Mouse (Mus musculus): Measurements from ENCODE around the gene Acly. TPM values are rescaled to one million over a fixed set of nuclear protein-coding genes. Genes with fewer than 3 reads are reported as not detected.

Acly gene
- polyA plus RNA-seq, 1 experiment: 24.7 TPM

DNA sequence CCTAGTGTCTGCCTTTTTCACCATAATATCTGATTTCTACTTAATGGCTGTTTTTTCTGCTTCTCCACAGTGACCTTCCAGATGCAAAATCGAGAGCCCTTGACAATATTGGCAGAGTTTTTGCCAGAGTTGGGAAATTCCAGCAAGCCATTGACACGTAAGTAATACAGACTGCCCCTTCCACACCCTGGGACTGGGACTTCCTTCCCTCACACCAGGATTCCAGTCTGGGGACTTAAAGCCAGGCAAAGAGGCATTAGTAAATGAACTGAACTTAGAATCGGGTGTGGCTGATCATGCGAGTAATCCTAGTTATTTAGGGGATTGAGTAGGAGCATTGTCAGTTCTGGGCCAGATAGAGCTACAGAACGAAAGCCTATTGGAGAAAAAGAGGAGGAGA, 33.9 kb upstream of the Acly start:
- Histone ChIP-seq H3K27me3 (ENCODE audit: control insufficient read depth, insufficient read depth, low read length) (no peaks in the 10 kb centered on the region), H3K27ac (ENCODE audit: control insufficient read depth, insufficient read depth, low read depth, low read length) (no peak overlapping the region), H3K36me3 (ENCODE audit: control insufficient read depth, insufficient read depth, low read length) (peaks cover 1% of the 10 kb centered on the region), H3K4me1 (ENCODE audit: control insufficient read depth, insufficient read depth, low read length) (peaks cover 4% of the 10 kb centered on the region; the same call in 1 of the 2 replicates), H3K4me3 (ENCODE audit: control insufficient read depth, low read depth, low read length) (no peak overlapping the region)
- TF ChIP-seq CTCF (IDR thresholded peaks at IDR 0.05; ENCODE audit: control insufficient read depth, insufficient read depth, insufficient replicate concordance, low read depth, low read length): no peak
- no peak for TF ChIP-seq POLR2A (IDR thresholded peaks at IDR 0.05; ENCODE audit: control insufficient read depth, low read depth, low read length)

GRCm38 (mm10) chr11:100559476-100559875, 31.7 kb upstream of the Acly start:
- TF ChIP-seq CTCF (IDR thresholded peaks at IDR 0.05; ENCODE audit: control insufficient read depth, insufficient read depth, insufficient replicate concordance, low read depth, low read length) (no peak), POLR2A (IDR thresholded peaks at IDR 0.05; ENCODE audit: control insufficient read depth, low read depth, low read length) (no peak)
- H3K27me3 ChIP-seq (ENCODE audit: control insufficient read depth, insufficient read depth, low read length): no peaks in the 10 kb centered on the region
- H3K4me3 ChIP-seq (ENCODE audit: control insufficient read depth, low read depth, low read length): no peak overlapping the region
- no peak overlapping the region for H3K27ac ChIP-seq (ENCODE audit: control insufficient read depth, insufficient read depth, low read depth, low read length)
- H3K4me1 ChIP-seq (ENCODE audit: control insufficient read depth, insufficient read depth, low read length): peaks cover 3% of the 10 kb centered on the region; the same call in 1 of the 2 replicates
- peaks cover 1% of the 10 kb centered on the region for H3K36me3 ChIP-seq (ENCODE audit: control insufficient read depth, insufficient read depth, low read length)

GRCm38 (mm10) chr11:100557563-100557962, 29.8 kb upstream of the Acly start:
- Histone ChIP-seq H3K27ac (ENCODE audit: control insufficient read depth, insufficient read depth, low read depth, low read length) (no peak overlapping the region), H3K4me3 (ENCODE audit: control insufficient read depth, low read depth, low read length) (no peak overlapping the region), H3K36me3 (ENCODE audit: control insufficient read depth, insufficient read depth, low read length) (peaks cover 2% of the 10 kb centered on the region), H3K27me3 (ENCODE audit: control insufficient read depth, insufficient read depth, low read length) (no peaks in the 10 kb centered on the region), H3K4me1 (ENCODE audit: control insufficient read depth, insufficient read depth, low read length) (no peaks in the 10 kb centered on the region)
- TF ChIP-seq POLR2A (IDR thresholded peaks at IDR 0.05; ENCODE audit: control insufficient read depth, low read depth, low read length): no peak

DNA sequence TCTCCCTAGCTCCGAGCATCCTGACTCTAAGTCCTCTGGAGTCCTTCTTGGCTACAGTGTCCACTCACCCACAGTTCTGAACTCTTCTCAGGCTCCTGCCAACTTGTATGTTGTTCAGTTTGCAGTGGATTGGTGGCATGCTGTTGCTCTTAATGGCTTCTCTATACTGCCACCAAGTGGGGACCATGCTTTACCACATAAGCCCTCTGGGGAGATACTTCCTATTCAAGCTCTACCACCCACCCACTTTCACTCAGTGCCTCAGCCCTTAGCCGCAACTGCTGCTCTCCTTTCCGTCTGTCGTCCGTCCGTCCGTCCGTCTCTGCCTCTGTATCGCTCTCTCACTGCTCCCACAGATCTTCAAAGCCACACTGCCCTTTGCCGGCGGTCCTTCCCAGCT, 27.8 kb upstream of the Acly start:
- TF ChIP-seq CTCF (IDR thresholded peaks at IDR 0.05; ENCODE audit: control insufficient read depth, insufficient read depth, insufficient replicate concordance, low read depth, low read length) (peak; percentile 12; the same call in 1 of the 2 replicates), POLR2A (IDR thresholded peaks at IDR 0.05; ENCODE audit: control insufficient read depth, low read depth, low read length) (no peak)
- Histone ChIP-seq H3K36me3 (ENCODE audit: control insufficient read depth, insufficient read depth, low read length) (peaks cover 2% of the 10 kb centered on the region), H3K27me3 (ENCODE audit: control insufficient read depth, insufficient read depth, low read length) (no peaks in the 10 kb centered on the region), H3K27ac (ENCODE audit: control insufficient read depth, insufficient read depth, low read depth, low read length) (no peak overlapping the region), H3K4me3 (ENCODE audit: control insufficient read depth, low read depth, low read length) (no peak overlapping the region), H3K4me1 (ENCODE audit: control insufficient read depth, insufficient read depth, low read length) (no peaks in the 10 kb centered on the region)

- Histone ChIP-seq H3K4me1 (ENCODE audit: control insufficient read depth, insufficient read depth, low read length) (no peaks in the 10 kb centered on the region; the same call in 1 of the 2 replicates), H3K27ac (ENCODE audit: control insufficient read depth, insufficient read depth, low read depth, low read length) (no peak overlapping the region), H3K27me3 (ENCODE audit: control insufficient read depth, insufficient read depth, low read length) (no peaks in the 10 kb centered on the region), H3K36me3 (ENCODE audit: control insufficient read depth, insufficient read depth, low read length) (peaks cover 1% of the 10 kb centered on the region), H3K4me3 (ENCODE audit: control insufficient read depth, low read depth, low read length) (no peak overlapping the region)
- no peak for TF ChIP-seq POLR2A (IDR thresholded peaks at IDR 0.05; ENCODE audit: control insufficient read depth, low read depth, low read length)
- no peak for TF ChIP-seq CTCF (IDR thresholded peaks at IDR 0.05; ENCODE audit: control insufficient read depth, insufficient read depth, insufficient replicate concordance, low read depth, low read length)
Observed at GRCm38 (mm10) chr11:100552842-100553241, 25.0 kb upstream of the Acly start.

DNA sequence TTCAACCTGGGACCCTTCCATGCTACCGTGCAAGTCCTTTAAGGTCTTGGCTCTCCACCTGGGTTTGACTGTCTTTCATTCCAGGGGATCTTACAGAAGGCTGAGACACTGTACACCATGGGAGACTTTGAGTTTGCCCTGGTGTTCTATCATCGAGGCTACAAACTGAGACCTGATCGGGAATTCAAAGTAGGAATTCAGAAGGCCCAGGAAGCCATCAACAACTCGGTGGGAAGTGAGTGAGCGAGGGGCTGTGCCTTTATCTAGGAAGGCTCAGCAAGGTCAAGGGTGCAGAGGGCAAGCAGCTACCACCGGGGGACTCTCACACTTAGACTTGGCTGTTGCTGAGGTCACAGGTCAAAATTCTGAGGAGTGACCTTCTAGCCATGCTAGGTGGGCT, 22.3 kb upstream of the Acly start:
- Histone ChIP-seq H3K27ac (ENCODE audit: control insufficient read depth, insufficient read depth, low read depth, low read length) (no peak overlapping the region), H3K4me1 (ENCODE audit: control insufficient read depth, insufficient read depth, low read length) (peaks cover 7% of the 10 kb centered on the region), H3K36me3 (ENCODE audit: control insufficient read depth, insufficient read depth, low read length) (peaks cover 1% of the 10 kb centered on the region), H3K27me3 (ENCODE audit: control insufficient read depth, insufficient read depth, low read length) (no peaks in the 10 kb centered on the region), H3K4me3 (ENCODE audit: control insufficient read depth, low read depth, low read length) (no peak overlapping the region)
- TF ChIP-seq POLR2A (IDR thresholded peaks at IDR 0.05; ENCODE audit: control insufficient read depth, low read depth, low read length): no peak
- TF ChIP-seq CTCF (IDR thresholded peaks at IDR 0.05; ENCODE audit: control insufficient read depth, insufficient read depth, insufficient replicate concordance, low read depth, low read length): no peak

GRCm38 (mm10) chr11:100549466-100549865, 21.7 kb upstream of the Acly start:
- Histone ChIP-seq H3K4me1 (ENCODE audit: control insufficient read depth, insufficient read depth, low read length) (peaks cover 7% of the 10 kb centered on the region), H3K27ac (ENCODE audit: control insufficient read depth, insufficient read depth, low read depth, low read length) (no peak overlapping the region), H3K27me3 (ENCODE audit: control insufficient read depth, insufficient read depth, low read length) (no peaks in the 10 kb centered on the region), H3K36me3 (ENCODE audit: control insufficient read depth, insufficient read depth, low read length) (peaks cover 1% of the 10 kb centered on the region), H3K4me3 (ENCODE audit: control insufficient read depth, low read depth, low read length) (no peak overlapping the region)
- TF ChIP-seq POLR2A (IDR thresholded peaks at IDR 0.05; ENCODE audit: control insufficient read depth, low read depth, low read length): no peak
- no peak for TF ChIP-seq CTCF (IDR thresholded peaks at IDR 0.05; ENCODE audit: control insufficient read depth, insufficient read depth, insufficient replicate concordance, low read depth, low read length)

DNA sequence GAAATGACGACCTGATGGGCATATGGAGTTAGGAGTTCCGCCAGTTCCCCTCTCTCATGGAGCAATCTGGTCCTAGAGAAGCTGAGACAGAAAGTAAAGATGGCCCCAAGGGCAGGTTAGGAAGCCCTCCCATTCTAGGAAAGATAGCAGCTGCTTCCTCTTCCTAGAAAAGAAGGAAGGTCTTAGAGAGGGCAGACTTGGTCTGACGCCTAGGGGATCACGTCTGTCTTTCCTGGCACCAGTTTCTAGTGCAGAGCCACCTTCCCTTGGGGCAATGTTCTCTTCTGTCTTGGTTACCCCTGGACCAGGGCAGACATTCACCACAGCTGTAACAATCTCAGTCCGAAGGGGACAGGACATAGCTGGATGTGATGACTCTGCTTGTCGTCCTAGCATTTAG, 20.3 kb upstream of the Acly start:
- H3K4me1 ChIP-seq (ENCODE audit: control insufficient read depth, insufficient read depth, low read length): peaks cover 7% of the 10 kb centered on the region
- no peaks in the 10 kb centered on the region; the same call in none of the 2 replicates for H3K36me3 ChIP-seq (ENCODE audit: control insufficient read depth, insufficient read depth, low read length)
- TF ChIP-seq CTCF (IDR thresholded peaks at IDR 0.05; ENCODE audit: control insufficient read depth, insufficient read depth, insufficient replicate concordance, low read depth, low read length) (no peak), POLR2A (IDR thresholded peaks at IDR 0.05; ENCODE audit: control insufficient read depth, low read depth, low read length) (no peak)
- H3K4me3 ChIP-seq (ENCODE audit: control insufficient read depth, low read depth, low read length): no peak overlapping the region
- no peak overlapping the region for H3K27ac ChIP-seq (ENCODE audit: control insufficient read depth, insufficient read depth, low read depth, low read length)
- no peaks in the 10 kb centered on the region for H3K27me3 ChIP-seq (ENCODE audit: control insufficient read depth, insufficient read depth, low read length)

Measured in testis, adult 2 months (tissue).